Mouse (Mus musculus) testis, adult 2 months (tissue): ENCODE results near the gene Nfe2l2.

Experiments
- CTCF ChIP-seq: fragments of 200-500 bp; IDR thresholded peaks from 2 replicates; pipeline ENCODE4 v1.5.1; 2012; ENCODE audit warnings: low read depth, mild to moderate bottlenecking, inconsistent platforms, low read length, moderate library complexity; ENCODE audit not compliant: control insufficient read depth, insufficient read depth, insufficient replicate concordance
- POLR2A ChIP-seq: fragments of 200-500 bp; IDR thresholded peaks from 2 replicates; pipeline ENCODE4 v1.6.1; 2012; ENCODE audit warnings: low read depth, mild to moderate bottlenecking, inconsistent platforms, low read length, moderate library complexity; ENCODE audit not compliant: control insufficient read depth

DNA sequence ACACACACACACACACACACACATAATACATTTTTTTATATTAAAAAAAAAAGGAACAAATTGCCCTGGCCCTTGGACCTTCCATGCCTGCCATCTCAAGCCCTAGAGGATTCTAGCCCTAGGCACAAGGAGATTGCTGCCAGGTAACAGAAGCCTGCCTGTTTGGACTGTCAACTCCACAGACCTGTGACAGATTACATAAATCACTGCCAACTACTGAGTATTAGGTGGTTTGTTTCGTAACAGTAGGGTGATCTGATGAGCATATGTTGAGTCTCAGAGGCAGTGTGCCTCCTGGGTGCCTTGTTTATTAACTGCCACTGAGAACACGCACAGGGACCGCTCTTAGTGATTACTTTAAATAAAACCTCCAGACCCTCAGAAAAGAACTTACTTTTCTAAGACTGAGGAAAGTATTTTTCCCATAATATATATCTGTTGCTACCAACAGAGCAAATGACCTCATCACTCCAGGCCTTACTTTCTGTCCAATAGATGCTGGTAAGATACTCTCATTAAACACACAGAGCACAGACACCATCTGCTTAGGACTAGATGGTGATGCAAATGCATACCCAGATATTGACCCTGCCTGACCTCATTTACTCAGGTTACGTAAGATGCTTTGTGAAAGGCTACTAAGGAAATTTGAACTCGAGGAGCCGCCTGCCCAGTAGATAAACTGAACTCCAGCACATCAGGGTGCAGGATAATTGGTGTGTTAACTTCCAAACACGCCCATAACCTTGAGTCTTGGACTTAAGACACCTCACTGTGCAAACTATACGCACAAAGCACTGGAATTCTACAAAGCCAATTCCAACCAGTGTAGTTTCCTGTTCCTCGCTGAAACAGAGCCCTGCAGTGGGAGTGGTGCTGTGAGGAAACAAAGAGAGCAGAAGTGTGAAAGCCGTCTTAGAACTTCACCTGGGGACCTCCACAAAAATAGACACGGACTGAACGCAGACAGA is 11.9 kb upstream of the Nfe2l2 start:
- TF ChIP-seq CTCF (no peak), POLR2A (no peak)
